Mouse (Mus musculus) layer of hippocampus, postnatal 36 days (tissue): Measurements from ENCODE around the gene Fam69b. TPM values are rescaled to one million over a fixed set of nuclear protein-coding genes. Genes with fewer than 3 reads are reported as not detected.

Source experiments
- DNase-seq, 2 experiments: peaks; one replicate each; pipeline ENCODE4 v3.0.0; 2022
- total RNA-seq, 2 experiments: library from RNA; stranded (reverse); gene quantifications; 2 replicates each; pipeline ENCODE4 v1.2.3; 2021

Fam69b gene
- total RNA-seq: 10 to 100 TPM; 73.2 to 77.5 TPM

DNA sequence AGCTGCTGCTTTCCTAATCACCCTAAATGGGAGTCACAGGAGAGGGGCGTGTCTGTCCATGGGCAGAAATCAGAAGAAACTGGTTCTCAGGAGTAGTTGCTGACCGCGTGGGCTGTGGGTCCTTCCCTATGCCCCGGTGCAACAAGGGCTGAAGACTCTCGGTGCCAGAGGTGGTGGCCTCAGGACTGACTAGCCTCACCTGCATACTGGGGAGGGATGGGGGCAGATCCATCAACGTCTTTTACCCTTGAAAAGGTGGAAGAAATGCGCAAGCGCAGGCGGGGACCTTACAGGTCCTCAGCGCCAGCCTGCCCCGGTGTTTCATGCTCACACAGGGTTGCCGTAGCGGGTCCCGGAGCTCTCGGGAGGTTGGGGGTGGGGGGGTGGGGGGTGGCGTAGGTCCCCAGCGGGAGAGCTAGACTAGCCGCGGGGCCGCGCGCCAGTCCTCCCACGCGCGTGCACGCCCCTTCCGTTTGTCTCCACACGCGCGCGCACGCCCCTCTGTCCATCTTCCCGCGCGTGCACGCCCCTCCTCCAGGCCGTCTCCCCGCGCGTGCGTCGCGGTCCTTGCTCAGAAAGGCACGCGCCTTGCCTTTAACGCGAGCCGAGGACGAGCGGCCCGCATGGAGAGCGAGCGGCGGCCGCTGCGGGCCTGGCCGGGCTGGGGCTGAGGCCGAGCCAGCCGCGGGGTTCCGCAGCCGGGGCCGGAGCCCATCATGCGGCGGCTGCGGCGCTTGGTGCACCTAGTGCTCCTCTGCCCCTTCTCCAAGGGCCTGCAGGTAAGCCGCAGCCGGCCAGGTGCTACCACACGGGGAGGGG is at the start of gene Fam69b:
Gene Fam69b (plus strand): TSS at position 537 of the 819 bp plus-strand sequence.
- peak; percentile 84 for DNase-seq

DNA sequence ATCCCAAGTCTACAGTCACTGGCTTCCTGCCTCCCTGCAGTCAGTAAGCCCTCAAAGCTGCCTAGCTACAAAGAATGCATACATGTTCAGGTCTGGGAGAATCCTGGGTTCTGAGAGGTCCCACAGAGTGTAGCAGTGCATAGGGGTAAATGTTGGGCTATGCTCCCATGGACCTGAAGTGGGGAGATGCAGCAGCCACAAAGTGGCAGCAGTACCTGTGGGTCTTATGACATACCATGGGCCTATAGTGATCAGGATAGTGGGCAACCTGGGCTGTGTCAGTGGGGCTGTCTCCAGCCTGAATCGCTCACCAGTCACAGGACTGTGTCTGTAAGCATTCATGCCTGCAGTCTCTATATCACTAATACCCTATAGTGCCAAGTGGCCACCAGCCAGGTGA is 48.5 kb upstream of the Fam69b start, which contains the start of gene Egfl7:
Gene Egfl7 (plus strand): TSS at position 301 of the 400 bp plus-strand sequence.
- DNase-seq: no peak

DNA sequence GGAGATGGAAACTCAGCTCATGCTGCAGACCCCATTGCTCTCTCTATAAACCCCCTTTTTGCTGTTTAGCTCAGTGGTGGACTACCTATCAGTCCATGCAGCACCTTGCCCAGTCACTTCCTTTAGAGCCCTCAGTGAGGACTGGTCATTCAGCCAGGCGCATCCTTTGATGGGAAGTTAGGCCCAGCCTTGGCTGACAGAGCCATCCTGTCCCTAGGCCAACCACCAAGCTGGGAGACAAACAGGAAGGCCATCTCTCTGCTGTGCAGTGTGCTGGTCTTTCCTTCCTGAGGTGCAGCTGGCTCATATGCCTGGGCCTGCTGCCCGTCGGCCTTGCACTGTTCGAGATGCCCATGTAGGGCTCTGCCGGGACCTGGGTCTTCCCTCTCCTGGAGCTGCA is 47.5 kb upstream of the Fam69b start:
- DNase-seq: no peak

DNA sequence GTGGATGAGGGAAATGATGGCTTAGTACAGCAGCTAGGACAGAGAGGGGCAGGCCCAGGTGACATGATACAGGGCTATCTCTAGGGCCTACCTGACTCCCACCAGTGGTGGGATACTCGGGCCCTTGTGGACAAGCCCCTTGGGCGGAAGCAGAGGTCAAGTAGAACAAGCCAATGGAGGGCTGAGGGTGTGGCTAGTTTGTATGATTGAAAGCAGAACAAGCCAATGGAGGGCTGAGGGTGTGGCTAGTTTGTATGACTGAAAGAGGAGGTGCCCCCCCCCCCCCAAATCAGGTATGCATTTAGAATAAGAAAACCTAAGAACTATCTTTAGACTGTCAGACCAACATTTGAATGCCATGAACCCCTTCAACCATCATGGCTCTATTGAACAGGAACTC is 46.1 kb upstream of the Fam69b start:
- DNase-seq: no peak

DNA sequence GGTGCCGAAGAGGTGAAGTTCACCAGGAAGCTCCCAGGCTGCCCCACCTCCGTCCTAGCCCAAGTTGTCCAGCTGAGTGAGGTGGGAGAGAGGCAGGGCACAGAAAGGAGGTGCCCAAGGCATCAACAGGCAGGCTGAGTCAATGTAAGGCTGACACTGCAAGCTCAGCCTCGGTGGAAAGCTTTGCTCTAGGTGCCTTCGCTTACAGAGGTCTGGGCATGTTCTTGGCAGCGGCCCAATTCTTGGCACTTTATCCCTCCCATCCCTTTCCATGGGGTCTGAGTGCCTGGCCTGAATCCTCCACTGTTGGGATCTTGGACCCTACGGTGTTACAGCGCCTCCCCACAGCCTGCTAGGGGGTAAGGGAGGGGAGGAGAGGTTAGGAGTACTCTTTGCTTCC is 45.5 kb upstream of the Fam69b start:
- DNase-seq: no peak

DNA sequence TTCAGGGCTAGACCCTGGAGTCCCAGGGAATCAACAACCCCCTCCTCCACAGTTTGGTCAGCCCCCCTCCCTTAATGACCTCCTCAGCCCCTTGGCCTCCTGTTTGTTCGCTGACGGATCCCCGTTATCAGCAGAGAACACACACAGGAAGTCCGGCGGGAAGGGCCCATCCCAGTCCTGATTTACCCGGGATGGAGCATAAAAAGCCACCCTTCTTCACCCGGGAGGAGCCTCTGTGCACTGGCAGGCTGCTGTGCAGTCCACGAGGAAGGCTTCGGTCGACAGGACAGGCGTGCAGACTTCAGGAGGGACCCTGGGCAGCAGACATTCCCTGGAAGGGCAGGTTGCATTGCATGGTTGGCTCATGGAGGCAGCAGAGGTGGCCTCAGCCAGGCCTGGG is 44.6 kb upstream of the Fam69b start:
- no peak for DNase-seq

DNA sequence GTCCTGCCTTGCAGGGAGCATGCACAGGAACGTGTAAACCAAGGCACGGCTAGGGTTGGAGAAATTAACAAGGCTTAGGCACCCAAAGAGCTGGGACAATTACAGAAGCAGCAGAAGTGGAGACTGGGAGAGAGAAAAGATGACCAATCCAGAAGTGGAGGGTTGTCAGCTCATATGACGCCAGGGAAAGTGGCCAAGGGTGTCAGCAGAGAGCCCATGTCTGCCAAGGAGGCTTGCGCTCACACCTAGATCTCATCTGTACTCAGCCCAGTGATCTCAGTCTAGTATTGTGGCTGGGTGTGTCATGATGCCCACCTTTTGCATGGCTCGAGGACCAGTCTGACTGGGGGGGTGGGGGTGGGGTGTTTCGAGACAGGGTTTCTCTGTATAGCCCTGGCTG is 42.5 kb upstream of the Fam69b start:
- DNase-seq: no peak

DNA sequence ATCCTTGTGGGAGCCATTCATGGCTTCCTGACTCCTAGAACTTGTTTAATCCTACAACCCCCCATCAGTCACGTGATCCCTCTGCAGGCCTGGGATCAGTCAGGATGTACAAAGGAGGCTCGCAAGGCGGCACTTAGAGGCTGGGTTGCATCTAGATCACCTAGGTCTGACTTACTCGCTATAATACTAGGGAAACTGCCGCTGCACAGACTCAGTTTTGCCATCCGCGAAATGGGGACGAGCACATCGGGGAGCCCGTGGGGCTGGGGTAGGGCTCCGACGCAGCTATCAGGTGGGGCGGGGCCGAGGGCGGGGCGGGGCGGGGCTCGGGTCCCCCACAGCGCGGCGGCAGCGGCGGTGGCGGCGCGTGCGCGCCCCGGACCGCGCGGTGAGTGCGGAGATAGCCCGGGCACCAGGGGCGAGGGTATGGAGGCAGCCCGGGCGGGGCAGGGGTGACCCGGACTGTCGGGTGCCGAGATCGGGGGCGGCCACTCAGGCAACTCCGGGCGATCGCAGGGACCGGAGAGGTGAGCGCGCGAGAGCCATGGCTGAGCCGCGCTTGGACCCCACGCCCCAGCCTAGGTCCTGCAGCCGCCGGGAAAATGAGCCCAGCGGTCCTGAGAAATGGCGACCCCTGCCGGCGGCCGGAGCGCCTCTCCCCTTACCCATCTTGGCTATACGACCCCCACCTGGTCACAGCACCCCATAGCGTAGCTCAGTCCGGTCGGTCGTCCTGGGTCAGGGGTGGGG is 41.8 kb upstream of the Fam69b start, which contains the start of gene Gm20532:
Gene Gm20532 (plus strand): TSS at position 346 of the 750 bp plus-strand sequence.
- peak; percentile 60 to 65 for DNase-seq

DNA sequence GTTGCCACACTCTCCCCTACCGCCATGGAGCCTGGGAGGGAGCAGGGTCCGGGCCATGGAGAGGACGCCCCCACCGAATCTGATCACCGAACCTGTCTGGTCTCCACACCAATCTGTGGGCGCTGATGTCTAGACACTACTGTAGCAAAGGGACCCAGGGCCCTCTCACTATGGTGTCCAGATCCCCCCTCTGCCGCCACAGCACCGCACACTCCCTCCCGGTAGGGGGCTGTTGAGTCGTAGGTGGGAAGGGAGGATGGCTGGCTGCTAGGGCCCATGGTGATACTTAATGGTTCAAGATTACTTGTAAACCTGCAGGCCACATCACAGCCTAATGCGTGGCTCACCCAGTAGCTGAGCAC is 41.2 kb upstream of the Fam69b start:
- DNase-seq: no peak

DNA sequence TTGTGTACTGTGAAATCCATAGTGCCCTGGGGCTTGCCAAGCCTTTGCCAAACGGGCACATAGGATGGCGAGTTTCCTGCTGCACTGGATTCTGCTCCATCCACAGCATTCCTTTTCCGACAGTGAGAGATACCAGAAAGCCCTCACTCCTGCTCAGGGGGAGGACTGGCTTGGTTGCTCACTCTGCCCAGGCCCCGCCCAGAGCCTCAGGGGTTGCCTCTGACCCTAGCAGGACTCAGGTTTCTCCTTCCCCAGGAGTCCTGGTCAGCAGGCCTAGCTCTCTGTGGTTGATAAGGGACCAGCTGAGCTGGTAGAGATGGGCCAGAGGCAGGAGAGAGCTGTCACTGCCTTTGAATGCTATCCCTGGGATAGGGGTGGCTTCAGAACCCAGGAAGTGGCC is 39.7 kb upstream of the Fam69b start:
- no peak for DNase-seq

DNA sequence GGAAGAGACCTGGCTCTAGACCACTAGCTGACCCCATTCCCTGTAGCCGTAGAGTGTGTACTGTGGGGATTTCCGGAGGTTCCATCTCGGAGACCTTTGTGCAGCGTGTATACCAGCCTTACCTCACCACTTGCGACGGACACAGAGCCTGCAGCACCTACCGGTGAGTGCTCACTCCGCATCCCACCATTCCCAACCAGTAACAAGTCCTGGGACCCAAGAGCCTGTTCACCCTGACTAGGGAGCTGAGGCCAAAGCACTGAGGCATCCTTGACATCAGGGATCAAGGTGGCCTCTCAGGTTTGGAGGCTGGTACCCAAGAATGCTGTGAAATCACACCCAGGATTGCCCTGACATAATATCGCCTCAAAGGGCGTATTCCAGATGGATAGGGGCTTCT is 39.0 kb upstream of the Fam69b start:
- DNase-seq: no peak

DNA sequence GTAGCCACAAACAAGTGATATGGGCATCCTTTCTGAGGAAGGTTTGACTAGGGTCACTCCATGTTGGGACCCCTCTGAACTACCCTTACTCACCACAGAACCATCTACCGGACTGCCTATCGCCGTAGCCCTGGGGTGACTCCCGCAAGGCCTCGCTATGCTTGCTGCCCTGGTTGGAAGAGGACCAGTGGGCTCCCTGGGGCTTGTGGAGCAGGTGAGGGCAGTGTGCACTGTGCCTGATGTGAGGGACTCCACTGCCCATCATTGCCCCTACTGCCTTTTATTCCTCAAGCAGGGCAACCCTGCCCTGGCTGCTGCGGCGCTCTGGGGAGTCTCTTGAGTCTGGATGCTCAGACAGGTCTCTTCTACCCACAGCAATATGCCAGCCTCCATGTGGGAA is 38.0 kb upstream of the Fam69b start:
- DNase-seq: no peak

DNA sequence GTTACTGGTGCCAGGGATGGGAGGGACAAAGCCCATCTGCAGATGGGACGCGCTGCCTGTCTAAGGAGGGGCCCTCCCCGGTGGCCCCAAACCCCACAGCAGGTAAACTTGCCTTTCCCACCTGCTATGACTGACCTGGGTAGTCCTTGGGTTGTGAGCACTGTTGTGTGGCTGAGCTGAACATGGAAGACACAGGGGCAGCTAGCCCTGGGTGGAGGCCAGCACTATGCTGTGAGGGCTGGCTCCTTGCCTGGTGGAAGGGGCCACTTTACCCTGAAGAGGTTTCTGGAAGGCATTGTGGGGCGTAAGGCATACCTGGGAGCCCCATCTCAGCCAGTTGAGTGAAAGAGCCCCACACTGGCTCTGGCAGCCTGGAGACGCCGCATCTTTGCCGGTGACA is 37.3 kb upstream of the Fam69b start:
- no peak for DNase-seq

DNA sequence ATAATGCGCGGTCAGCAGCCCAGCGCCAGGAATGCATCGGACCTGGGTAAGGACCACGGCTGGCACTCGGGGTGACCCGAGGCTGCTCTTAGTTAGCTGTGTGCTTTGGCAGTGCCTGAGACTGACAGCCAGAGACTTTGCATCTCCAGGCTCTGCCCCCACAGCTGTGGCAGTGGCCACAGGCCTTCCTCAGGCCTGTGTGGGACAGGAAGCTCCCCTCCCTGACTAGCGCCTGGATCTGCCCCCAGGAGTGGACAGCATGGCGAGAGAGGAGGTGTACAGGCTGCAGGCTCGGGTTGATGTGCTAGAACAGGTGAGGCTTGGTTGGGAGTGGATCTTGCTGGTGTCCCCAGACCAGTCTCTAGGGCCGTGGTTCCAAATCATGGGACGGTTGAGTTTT is 36.8 kb upstream of the Fam69b start:
- no peak for DNase-seq

DNA sequence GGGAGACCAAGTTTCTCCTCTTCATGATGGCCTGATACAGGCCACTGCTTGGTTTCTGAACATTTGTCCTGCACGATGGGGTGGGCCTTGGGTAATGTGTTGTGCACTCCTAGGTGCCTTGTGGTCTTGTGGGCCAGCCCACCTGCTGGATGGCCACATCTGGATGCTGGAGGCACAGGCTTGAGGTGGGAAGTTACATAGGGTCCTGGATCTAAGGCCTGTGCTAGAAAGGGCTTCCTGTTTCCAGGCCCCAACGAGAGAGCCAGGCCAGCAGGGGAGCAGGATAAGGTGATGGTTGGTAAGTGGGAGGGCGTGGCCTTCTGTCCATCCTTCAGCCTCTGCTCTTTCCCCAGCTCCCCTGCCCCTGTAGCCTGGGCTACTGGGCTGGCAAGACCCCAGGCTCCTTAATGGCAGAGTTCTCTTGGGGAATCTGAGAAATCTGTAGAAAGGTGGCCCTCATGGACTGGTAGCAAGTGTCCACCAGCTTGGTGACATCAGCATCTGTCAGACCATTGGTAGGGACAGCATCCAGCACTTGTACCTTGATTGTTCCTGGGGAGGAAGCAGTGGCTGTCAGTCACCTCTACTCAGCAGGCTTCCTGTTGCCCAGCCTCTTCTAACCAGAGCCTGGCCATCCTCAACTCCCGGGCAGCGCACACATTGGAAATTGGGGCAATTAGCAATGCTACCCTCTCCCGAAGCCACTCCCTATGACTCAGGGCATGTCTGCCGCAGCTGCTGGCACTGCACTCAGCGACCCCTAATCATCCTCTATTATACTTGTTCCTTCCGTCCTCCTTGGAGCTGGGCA is 34.8 kb upstream of the Fam69b start:
- DNase-seq: no peak

DNA sequence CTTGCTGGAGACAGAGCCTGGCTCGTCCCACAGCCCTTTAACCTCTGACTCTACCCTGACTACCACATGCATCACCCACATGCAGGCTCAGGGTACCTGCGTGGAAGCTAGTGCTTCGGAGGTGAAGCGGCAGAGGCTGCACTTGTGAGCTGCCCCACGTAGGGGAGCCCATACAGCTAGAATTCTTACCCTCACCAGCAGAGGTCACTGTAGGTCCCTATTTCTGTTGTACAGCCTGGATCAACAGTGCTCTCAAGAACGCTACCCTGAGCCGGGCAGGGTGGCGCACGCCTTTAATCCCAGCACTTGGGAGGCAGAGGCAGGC is 34.3 kb upstream of the Fam69b start:
- DNase-seq: peak in 1 of 2 experiments; percentile 30

DNA sequence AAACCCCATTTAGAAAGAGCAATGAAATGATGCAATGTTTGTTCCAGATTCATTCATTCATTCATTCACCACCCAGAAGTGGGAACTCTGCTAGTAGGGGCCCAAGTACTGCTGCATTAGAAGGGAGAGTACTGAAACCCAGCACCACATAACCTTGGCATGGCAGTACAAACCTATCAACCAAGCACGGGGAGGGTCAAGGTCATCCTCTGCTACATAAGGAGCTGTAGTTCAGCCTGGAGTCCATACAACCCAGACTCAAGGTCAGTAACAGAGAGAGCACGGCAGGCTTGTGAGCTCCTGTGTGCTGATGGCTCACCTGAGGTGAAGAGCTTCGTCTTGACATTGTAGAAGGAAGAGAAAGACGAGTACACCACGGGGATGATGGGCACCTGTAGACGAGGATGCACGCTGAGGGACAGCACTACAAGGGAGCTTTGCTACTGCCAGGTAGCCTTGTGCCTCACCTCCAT is 33.8 kb upstream of the Fam69b start:
- no peak for DNase-seq

DNA sequence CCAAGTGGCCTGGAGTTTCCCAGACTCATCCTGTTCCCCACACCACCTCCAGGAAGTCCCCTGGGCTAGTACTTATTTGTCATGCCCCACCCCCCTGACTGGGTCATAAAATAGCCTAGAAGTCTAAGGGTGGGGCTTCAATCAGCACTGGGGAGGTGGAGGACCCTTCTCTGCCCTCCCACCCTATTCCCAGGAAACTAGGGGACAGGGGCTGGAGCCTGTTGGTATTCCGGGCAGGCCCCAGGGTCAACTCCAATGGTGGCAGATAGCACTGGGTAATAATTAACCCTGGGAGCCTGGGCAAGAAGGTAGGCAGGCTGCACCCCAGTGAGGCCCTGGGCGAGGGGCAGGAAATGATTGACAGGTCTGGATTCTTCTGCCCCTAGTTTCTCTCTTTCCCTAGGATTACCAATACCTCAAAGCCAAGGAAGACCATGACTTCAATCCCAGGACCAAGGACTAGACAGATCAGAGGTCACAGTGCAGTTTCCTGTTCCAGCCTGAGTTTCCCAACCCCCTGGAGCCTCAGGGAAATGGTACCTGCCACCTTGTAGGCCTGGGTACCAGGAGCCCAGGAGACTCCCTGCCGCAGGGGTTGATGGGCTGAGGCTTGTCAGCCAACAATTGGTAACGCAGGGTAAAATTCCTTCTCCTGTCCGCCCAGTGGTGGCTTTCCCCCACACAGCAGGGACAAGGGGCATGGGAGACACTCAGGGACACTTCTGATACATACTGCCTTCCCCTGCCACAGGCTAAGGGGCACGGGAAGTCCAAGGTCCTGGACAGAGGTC is 33.1 kb upstream of the Fam69b start:
- DNase-seq: no peak

DNA sequence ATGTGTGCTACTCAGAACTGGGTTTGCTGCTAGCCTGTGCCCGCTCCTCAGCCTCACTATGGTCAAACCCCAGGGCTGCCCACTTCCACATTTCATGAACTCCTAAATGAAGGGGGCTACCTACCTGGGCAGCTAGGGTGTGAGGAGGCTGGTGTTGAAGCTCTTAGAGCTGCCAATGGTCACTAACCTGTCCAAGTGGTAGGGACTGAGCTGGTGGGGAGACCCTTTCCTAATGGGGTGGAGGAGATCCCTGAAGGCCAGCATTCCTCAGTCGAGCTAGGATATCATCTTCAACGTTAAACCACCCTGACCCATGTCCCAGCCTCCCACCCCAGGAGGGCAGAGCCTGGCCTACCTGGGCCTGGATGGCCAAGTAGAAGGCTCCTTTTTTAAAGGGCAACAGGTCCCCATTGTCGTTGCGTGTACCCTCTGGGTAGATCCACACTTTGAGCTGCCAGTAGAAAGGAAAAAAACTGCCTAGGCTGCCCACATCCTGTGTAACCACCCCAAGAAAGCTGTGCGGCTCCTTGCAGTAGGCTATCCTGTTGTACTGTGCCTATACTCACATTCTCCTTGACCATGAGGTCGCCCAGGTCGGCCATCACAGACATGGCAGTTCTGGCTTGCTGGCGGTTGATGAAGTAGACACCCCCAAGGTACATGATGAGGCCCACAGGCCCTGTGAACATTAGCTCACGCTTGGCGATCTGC is 32.4 kb upstream of the Fam69b start:
- DNase-seq: no peak

DNA sequence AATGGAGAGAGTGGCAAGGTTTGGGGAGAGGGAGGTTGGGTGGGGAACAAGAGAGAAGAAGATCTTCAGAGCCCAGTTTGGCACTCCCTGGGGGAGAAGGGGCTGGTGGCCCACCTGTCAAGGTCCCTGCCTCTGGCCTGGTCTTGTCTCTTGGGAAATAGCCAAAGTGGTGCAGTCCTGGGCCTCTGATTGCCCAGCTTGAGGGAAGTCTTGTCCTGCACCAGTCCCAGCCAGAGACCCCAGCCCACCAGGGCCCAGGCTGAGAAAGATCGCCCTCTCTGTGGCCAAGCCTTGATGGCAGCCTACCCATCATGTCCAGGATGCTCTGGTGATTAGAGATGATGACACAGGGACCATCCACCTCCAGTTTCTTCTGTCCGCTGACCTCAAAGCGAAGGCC is 31.4 kb upstream of the Fam69b start:
- DNase-seq: no peak

DNA sequence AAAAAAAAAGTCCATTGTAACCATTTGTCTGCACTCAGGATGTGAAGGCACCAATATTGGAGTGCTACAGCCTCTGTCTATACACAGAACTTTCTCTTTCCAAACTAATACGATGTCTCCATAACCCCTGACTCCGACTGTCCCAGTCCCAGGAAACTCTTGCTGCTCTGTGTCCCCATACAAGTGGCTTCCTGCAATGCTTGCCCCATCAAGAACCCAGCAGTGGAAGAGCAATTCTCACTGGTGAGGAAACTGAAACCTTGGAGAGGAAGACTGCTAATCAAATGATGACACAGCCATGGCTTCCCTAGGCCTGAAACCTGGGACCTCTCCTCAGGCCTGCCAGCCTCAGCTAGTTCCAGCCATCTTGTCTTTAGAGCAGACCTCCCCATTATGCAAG is 30.4 kb upstream of the Fam69b start:
- DNase-seq: no peak

DNA sequence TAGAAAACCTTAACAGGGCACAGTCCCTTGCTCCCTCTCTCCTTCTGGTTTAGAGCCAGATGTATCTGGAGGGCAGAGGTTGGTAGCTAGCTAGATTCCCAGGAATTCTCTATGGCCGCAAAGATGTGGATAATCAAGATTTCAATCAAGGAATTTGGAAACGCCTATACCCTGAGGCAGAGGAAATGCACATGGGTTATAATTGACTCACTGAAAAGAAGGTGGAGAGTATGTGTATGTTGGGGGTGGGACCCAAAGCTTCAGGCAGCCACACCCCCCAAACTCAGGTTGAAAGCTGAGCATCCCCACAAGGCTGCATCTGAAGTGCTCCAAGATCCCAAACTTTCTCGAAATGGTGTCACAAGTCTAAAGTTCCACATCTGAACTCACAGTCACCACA is 29.8 kb upstream of the Fam69b start:
- no peak for DNase-seq
